Mouse (Mus musculus) kidney, postnatal 25 days (tissue): ENCODE measurements around the gene Wwp2.
"Not testable (repeated sequence)": the region's sequence is repeated elsewhere in the genome, so short reads cannot be mapped to it uniquely, and the experiment has no call there.

ENCODE experiments used
- DNase-seq, 2 experiments: peaks; one replicate each; pipeline ENCODE4 v3.0.0; 2021; ENCODE audit warnings: mixed read lengths in 2 of 2

Wwp2 gene

DNA sequence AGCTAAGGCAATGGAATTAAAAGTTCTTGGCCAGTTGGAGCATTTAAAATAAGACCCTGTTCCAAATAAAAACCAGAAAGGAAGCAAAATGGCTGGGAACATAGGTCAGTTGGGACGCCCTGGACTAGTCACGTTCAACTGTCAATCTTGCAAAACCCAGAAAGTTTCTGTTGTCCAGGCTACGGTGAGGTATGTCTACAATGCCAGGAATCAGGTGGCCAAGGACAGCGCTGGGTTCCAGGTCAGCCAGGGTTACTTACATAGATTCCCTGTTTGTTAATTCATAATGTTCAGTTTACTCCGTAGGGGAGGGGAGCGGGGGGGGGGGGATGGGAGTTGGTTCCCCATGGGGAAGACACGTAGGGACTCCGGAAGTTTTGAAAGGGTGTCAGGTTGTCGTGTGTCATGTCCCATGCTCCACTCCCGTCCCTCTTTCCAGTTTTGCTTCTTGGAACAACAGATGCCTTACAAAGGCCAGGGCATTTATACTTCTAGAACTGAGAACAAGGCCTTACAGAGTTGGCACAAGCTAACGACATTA lies 674 bp upstream of the Wwp2 start:
- DNase-seq = no peak

DNA sequence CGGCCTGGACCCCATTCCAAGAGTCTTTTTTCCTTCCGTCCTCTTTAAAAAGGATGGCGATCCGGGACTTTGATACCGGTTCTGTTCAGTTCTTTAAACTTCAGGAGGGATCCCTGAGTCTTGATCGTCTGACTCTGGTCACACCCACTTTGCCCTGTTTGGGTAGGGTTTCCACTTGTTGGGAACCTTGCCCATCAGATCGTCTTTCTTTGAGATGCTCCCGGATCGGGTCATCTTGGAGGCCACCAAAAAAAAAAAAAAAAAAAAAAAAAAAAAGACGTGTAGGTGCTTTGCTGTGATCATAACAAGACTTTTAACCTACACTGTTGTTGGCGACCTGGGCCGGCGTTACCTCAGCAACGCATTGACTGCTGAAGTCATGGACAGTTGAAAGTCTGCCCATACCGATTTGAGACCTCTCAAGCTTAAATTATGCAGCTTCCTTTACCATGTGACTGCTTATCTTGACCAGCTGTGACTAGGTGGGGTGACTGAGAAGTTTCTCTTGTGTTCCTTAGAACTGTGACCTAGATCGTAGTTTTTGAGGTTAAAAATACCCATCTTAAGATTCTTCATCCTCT lies 766 bp downstream of the Wwp2 start:
- peak; percentile 36 to 60 for DNase-seq

DNA sequence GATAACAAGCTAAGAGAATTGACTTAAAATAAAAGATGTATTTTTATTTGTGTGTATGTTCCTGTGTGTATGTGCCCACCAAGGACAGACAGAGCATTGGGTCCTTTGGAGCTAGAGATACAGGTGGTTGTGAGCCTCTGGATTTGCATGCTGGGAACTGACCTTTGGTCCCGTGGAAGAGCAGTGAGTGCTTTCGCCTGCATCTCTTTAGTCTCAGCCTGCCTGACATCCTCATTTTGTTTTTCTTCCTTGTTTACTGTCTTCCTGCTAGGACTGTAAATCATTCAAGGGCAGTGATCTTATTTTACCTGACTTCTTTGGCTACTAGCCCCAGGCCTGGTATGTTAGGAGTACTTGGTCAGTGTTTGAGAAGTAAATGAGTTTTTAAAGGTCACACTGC lies 1.5 kb downstream of the Wwp2 start:
- peak; percentile 62 to 80 for DNase-seq

DNA sequence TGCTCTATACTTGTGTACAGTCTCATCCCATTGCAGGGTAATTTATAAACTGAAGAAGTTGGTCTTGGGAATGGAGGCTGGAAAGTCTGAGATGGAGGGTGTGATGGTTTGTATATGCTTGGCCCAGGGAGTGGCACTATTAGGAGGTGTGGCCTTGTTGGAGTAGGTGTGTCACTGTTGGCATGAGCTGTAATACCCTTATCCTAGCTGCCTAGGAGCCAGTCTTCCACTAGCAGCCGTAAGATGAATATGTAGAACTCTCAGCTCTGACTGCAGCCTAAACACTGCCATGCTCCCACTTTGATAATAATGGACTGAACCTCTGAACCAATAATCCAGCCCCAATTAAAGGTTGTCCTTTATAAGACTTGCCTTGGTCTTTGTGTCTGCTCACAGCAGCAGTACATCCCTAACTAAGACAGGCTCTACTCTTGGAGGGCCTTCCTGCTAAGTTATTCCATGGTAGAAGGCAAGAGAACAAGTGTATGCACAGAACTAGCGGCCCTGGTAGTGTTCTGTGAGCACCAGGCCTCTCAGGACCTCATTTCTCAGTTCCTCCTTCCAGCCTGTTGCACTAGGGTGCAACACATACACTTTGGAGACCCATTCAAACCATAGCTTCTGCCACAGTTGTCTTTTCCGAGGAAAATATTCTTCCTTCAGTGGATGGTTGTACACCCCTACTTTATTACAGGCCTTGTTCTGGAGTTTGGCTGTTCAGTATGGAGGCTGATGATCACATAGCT lies 3.9 kb downstream of the Wwp2 start:
- no peak for DNase-seq

DNA sequence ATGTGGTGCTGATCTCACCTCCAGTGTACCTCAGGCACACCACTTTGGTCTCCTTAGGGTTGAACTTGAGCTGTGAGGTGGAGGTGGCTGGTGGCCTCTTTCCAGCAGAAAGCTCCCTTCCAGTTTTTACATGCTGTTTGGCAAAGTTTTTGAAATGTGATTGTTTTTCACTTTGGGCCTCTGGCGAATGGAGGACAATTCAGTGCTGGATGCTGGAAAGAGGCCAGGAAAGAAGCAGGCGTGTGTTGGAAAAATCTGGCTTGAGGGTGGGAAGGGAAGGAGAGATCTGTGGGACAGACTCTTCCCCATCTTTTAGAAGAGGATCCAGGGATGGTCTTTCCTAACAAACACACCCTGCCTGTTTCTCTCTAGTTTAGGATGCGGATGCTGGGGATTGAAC lies 8.5 kb downstream of the Wwp2 start:
- peak in 1 of 2 experiments; percentile 21 for DNase-seq

DNA sequence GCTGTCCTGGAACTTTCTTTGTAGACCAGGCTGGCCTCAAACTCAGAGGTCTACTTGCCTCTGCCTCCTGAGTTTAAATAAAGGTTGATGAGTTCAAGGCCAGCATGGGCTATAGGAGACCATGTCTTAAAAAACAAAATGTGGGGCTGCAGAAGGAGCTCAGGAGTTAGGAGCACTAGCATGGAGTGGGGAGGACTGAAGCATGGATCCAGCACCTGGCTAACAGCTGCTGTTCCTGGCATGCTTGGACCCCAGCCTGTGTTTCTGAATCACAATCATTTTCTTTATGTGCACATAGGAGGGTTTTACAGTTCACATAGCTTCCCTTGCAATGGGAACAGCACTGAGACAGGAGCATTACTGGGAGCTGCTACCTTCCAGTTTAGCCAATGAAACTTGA lies 11.5 kb downstream of the Wwp2 start:
- no peak for DNase-seq

DNA sequence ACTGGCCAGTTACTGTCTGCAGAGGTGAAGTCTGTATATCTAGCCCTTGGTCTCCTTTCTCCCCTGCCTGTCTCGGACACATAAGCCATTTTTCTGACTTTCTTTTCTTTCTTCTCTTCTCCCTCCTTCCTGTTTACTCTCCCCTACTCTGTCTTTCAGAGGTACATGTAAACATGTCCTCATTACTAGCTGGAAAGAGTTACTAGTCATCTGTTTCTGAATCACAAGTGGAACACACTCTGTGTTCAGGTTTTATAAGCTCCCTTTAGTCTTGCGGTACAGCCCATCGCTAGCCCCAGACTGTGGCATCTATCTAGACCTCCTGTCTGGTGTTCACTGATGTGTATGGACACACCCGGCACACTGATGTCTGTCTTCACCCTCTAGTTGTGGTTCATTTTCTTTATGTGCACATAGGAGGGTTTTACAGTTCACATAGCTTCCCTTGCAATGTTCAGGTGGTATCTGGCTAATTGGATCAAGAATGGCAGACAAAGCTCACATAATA lies 12.3 kb downstream of the Wwp2 start:
- no peak for DNase-seq

DNA sequence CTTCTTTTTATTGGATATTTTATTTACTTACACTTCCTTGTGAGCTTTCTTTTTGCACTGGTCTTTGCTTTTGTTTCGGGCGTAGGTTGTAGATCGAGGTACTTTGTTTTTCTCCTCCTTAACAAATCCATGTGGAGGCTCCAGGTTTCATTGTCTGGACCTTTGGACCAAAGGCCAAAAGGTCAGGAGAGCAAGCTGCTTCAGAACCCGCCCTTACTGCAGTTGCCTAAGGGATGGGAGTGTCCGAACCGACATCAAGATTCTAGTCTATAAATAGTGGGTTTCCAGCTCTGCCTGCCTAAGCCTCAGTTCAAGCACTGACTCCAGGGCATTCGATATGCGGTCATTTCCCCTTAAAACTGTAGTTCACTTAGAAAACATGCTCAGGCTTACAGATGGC lies 13.0 kb downstream of the Wwp2 start:
- peak; percentile 69 to 85 for DNase-seq

DNA sequence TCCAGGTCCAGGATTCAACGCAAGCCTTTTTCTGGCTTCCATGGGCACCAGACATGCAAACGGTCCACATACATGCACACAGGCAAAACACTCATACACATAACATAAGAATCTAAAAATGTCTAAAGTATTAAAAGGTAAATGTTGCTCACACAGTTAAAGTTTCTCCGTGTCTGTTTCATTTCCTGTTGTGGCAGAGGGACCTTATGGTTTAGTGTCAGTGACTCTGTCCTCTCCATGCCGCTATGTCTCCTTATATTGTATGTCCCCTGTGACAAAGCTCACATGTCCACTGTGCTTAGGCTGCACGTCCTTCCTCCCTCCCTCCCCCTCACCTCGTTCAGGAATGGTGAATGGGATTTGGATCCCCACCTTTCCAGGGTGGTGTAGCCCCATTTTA lies 13.5 kb downstream of the Wwp2 start:
- DNase-seq = no peak

DNA sequence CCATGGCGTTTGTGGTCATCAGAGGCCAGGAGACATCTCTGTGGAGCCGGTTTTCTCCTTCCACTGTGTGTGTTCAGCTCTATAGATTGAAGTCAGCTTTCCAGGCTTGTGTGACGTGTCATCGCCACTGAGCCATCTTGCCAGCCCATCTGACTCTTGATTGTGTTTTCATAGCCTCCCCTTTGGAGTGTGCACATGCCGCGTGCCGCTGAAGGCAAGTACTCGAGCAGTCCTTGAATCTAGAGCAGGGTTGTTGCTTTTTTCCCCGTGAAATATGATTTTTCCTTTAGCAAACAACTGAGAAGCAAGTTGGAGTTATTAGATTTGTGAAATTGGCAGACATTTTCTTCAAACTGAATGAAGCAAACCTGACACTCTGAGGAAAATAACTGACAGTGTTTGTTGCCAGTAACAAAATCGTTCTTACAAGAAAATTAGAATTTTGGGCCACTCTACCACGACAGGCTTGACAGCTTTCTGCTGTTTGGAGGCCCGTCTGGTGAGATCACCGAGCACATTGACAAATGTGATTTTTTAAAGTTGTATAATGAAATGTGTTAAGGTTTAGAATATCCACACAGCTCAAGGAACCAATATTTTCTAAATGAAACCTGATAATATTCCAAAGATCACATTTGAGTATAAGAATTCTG lies 15.4 kb downstream of the Wwp2 start:
- DNase-seq = no peak

DNA sequence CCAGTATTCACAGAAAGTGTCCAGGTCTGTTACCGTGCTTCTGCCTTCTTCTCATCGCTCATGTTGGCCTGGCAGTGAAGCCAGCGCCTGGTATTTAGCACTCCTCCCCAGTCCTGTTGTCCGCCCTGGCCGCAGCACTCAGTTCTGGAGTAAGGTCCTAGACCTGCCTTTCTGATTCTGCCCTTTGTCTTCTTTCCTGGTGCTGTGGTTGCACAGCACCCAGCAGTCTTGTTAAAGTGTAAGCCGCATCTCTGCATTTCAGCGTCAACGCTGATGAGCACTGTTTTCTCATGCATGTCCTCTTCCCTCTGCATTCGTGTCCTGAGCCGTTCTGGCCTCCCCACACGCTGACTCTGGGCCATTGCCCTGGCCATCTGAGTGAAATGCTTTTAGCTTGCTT lies 17.2 kb downstream of the Wwp2 start:
- peak; percentile 64 to 83 for DNase-seq

DNA sequence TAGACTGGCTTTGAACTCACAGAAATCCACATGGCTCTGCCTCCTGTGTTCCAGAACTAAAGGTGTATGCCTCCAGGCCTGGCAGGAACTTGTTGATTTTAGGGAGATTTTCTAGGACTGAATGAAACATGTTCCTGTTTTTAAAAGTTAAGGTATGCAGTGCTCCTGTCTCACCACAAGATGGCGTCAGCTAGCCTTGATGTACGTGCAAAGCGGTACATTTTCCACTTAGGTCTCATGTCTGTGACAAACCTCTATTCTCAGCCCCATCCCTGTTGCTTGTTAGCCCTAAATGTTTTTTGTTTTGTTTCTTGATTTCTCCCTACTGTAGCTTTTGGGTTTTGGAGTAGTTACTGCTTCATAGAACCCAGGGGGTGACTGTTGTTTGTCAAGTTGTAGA lies 19.1 kb downstream of the Wwp2 start:
- DNase-seq = peak in 1 of 2 experiments; percentile 34

DNA sequence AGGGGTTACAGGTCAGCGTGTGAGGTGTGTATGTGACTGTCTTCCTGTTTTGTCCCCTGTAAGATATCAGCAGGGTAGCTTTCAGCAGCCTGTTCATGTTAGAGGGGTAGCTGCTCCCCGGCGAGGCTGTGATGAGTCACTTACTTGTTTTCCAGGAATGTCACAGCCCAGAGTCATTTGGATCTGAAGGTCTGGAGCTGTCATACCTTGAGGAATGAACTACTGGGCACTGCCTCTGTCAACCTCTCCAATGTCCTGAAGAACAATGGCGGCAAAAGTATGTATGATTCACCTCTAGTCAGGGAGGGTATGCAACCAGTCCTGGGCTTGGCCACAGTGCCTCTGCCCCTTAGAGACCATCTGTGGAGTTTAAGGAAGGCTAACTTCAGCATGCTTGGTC lies 21.6 kb downstream of the Wwp2 start:
- no peak for DNase-seq

DNA sequence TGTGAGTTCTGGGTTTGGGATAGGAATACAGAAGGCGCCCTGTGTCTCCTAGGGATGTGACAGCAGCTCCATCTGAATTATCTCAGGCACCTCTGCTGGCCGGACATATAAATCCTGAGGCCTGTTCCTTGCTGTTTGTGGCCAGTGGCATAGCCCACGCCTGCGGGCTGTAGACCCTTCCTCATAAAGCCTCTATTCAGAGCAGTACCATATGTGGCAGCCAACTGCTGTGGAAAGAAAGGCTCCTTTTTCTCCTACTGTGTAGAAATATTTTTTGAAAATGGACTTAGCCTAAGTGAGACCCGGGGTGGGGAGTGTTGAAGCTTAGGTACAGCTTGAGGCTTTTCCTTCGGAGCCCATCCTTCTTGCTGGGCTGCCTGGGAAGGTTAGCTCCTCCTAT lies 22.1 kb downstream of the Wwp2 start:
- DNase-seq = no peak

DNA sequence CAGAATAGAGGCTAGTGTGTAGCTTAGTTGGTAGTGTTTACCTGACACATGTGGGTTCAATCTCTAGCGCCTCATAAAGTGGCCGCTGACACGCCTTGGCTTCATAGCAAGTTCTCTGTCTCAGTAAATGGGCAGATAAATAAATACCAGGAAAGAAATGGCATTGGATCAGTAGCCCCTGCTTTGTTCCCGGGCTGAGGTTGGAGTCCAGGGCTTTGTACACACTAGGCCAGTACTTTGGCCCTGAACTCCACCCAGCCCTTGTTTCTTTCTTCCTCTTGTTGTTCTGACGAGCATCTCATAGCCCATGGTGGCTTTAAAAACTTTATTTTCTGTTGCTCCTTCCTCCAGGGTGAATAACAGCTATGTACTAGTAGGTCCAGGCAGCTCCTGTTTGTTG lies 26.3 kb downstream of the Wwp2 start:
- DNase-seq = no peak

DNA sequence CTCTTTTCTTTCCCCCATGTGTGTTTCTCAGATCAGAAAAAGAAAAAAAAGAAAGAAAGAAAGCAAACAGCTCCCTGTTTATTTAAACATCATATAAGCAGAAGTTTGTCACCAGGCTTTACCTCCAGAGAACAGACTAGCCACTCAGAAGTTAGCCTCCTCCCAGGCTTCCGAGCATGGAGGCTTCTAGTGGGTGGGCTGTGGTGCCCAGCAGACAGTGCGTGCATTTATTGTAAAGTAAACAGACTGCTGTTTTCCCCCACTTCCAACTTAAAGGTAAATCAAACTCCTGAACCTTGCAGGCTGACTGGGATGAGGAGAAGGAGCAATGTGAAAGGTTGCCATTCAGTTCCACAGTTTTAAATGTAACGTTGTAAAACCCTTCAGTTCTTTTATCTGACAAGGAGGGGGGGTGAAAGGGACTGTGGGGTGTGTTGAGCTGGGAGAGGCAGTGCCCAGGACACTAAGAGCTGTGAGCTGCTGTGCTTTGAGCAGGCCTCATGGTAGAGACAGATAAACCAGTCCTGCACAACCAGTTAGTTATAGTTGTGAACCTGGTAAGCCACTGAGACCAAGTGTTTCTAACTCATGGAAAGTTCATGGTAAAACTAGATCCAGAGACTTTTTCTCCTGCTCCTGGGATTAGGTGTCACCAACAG lies 29.3 kb downstream of the Wwp2 start:
- DNase-seq = no peak

DNA sequence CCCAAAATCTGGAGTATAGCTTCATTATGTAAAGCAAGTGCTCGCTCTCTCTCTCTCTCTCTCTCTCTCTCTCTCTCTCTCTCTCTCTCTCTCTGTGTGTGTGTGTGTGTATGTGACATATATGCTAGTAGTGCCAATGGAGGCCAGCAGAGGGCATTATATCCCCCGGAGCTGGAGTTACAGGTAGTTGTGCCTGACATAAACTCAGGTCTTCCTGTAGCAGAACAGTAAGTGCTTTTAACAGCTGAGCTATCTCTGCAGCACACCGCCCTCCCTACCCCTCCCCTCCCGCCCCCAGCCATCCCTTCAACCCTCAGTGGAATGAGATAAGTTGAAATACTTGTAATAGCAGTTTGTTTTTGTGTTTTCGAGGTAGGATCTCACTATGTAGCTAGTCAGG lies 30.5 kb downstream of the Wwp2 start:
- DNase-seq = no peak

DNA sequence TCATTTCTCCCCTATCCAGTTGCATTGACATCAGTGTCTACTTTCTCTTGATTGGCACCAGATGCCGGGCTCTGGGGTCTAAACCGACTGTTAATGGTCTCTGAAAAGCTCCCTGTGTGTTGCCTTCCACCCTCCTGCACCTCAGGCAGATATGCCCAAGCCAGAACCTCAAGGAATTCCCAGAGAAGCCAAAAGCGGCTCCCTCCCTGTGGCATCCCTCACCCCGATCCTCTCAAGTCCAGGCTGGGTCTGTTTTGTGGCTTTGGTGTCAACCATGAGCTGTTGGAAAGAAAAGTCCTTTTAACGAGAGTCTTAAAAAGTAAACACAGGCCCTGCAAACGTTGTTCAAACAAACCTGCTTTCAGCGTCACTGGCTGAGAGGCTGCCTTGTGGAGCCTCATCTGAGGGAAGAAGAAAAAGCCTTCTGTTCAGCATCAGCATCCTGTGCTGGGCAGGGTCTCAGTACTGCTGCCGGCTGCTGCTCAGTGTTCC lies 32.7 kb downstream of the Wwp2 start:
- DNase-seq = no peak

DNA sequence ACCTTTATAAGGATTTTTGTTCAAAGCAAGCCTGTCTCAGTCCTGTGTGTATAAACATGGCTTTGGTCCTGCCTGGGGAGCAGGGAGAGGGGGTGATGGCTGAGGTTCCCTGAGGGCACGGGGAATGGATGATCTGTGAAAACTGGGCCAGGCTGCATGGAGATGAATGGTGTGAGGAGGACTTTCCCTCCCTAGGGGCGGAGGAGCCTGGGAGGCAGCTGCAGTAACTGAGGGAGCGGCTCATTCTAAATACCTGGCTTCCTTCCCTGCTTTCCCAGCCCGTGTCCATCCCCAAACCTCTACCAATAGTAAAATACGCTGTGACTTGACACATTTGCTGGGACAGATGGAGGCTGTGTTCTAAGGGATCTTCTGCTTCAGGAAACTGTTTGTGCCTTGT lies 34.1 kb downstream of the Wwp2 start:
- DNase-seq = no peak

DNA sequence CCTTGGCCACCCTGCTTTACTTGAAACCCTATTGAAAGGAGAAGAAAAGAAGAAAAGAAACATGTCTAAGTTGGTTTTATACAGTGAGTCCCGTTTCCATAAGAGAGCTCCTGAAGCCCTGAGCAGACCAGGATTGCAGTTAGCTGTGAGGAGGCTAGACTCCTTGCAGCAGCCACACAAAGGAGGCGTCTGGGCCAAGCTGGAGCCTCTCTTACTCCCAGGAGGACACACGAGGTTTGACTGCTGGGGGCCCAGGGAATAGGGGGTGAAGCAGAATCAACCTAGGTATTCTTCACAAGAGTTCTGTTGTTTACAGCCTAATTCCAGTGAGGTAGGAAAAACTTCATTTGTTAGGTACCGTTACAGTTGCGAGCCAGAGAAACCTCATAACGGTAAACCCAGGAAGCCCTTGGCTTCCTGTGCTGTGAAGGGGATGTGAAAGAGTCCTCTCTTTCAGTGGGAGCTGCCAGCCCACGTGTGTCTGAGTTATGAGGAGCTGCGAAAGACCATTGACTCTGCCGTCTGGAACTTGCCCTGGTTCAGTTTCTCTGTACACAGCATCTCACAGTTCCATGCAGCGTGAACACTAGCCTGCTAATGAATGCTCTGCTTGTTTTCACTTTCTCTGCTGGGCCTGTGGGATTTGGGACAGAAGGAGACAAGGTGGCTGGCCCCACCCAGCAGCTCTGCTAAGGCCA lies 36.4 kb downstream of the Wwp2 start:
- no peak for DNase-seq

DNA sequence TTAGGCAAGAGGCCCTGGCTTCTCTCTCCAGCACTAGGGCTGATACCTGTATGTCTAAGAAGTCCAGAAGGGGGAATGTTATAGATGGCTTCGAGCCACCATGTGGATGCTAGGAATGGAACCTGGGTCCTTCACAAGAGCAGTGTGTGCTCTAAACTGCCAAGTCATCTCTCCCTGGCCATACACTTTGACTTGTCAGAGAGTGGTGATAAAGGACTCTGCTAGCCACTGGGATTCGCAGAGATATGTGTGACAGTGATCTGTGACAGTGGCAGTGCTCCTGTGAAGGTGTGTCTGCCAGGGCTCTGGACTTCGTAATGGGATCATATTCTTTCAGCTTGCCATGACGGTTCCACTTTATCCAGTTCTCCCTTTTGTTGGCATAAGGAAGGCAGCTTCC lies 37.2 kb downstream of the Wwp2 start:
- DNase-seq = no peak

DNA sequence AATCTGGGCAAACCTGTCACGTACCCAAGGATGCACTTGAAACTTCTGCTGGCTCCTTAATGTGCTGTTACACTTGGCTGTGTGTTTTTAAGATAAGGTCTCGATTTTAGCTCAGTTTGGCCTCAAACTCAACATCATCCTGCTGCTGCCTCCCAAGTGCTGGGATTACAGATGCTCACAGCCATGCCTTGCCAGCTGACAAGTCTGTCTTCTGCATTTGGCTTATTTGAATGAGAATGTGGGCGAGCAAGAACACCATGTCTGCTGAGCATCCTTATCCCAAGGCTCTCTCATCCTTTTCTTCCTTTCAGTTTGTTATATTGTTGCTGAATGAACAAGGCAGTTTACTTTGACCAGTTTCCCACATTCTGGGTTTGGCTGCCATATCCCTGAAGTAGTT lies 39.4 kb downstream of the Wwp2 start:
- no peak for DNase-seq

DNA sequence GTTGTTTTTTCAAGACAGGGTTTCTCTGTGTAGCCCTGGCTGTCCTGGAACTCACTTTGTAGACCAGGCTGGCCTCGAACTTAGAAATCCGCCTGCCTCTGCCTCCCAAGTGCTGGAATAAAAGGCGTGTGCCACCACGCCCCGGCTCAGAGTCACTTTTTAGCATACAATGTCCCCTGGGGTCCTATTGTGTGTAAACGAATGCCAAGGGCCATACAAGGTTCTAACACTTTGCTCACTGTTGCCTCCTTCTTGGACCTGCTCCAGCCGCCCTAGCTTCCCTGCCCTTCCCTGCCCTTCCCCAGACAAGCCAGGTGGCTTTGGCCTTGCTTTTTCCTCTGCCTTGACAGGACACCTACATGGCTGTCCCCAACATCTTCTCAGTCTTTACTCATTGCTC lies 40.6 kb downstream of the Wwp2 start:
- DNase-seq = not testable (repeated sequence)
